Mouse (Mus musculus): ENCODE measurements around the gene Nfia. TPM values are rescaled to one million over a fixed set of nuclear protein-coding genes. Genes with fewer than 3 reads are reported as not detected.
A peak's percentile ranks its signal among the peaks of the same experiment; 100 is the strongest.

Gene Nfia
- polyA plus RNA-seq, 1 experiment from 2014 or later, result 26.6 TPM

DNA sequence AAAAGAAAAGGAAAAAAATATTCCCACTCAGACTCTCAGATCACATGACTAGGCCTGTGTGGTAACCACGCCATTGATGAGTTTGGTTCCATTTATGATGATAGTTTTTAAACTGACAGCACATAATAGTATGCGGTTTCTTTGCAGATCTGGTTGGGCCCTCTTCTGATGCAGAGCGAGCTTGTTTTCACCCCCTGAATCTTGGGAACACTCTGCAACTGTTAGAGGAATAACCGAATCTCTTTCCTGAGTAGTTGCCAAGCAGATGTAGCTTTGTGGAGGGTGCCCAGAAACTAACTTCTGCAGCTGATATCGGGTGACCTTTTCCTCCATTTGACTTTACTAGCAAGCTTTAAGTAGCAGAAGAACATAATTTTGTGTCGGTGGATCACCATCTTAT is 51.0 kb downstream of the Nfia start:
- Histone ChIP-seq H3K4me3 (ENCODE audit: low read depth, low read length) (no peak overlapping the region), H3K27me3 (ENCODE audit: control insufficient read depth, insufficient read depth, low read depth, low read length) (no peaks in the 10 kb centered on the region; the same call in 1 of the 2 replicates), H3K4me2 (ENCODE audit: low read length) (no peak overlapping the region), H3K9me3 (replicated peaks; ENCODE audit: control insufficient read depth, low read length, poor library complexity, severe bottlenecking) (no peaks in the 10 kb centered on the region), H3K36me3 (ENCODE audit: control insufficient read depth, insufficient read depth, low read length) (no peaks in the 10 kb centered on the region), H3K4me1 (ENCODE audit: control insufficient read depth, insufficient read depth, low read length) (peaks cover 13% of the 10 kb centered on the region), H3K9ac (ENCODE audit: low read depth, low read length) (no peak overlapping the region), H3K27ac (ENCODE audit: low read length) (no peak overlapping the region)
- ATAC-seq, result no peak
- 88% methylated on average over 6 of the region's 6 CpGs for WGBS

DNA sequence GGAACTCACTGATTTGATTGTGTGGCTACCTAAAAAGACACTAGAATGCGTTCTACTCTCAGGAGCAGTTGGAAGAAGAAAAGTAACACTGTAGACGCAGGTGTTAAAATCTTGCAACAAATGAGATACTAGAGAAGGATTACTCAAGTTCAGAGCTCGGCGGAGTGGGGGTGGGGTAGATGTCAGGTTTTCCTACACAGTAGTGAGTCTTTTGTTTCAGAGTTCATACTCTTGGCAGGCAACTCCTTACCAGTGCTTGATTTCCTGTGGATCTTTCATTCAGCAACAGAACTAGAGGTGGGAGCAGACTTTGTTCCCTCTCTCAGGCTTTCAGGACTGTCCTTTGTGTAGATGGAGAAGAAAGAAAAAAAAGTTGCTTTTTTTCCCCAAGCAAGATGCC is 51.9 kb downstream of the Nfia start:
- H3K27ac ChIP-seq (ENCODE audit: low read length), result no peak overlapping the region
- H3K9ac ChIP-seq (ENCODE audit: low read depth, low read length), result no peak overlapping the region
- no peak for ATAC-seq
- 38% methylated on average over 4 of the region's 4 CpGs for WGBS
- H3K36me3 ChIP-seq (ENCODE audit: control insufficient read depth, insufficient read depth, low read length), result no peaks in the 10 kb centered on the region
- H3K4me1 ChIP-seq (ENCODE audit: control insufficient read depth, insufficient read depth, low read length), result peaks cover 13% of the 10 kb centered on the region
- no peaks in the 10 kb centered on the region; the same call in 1 of the 2 replicates for H3K27me3 ChIP-seq (ENCODE audit: control insufficient read depth, insufficient read depth, low read depth, low read length)
- H3K4me2 ChIP-seq (ENCODE audit: low read length), result no peak overlapping the region
- no peak overlapping the region for H3K4me3 ChIP-seq (ENCODE audit: low read depth, low read length)
- H3K9me3 ChIP-seq (replicated peaks; ENCODE audit: control insufficient read depth, low read length, poor library complexity, severe bottlenecking), result no peaks in the 10 kb centered on the region

GRCm38 (mm10) chr4:97825432-97825831 is 52.9 kb downstream of the Nfia start:
- Histone ChIP-seq H3K4me3 (ENCODE audit: low read depth, low read length) (no peak overlapping the region), H3K36me3 (ENCODE audit: control insufficient read depth, insufficient read depth, low read length) (no peaks in the 10 kb centered on the region), H3K9me3 (replicated peaks; ENCODE audit: control insufficient read depth, low read length, poor library complexity, severe bottlenecking) (no peaks in the 10 kb centered on the region), H3K27me3 (ENCODE audit: control insufficient read depth, insufficient read depth, low read depth, low read length) (no peaks in the 10 kb centered on the region; the same call in 1 of the 2 replicates), H3K4me2 (ENCODE audit: low read length) (no peak overlapping the region), H3K27ac (ENCODE audit: low read length) (no peak overlapping the region), H3K4me1 (ENCODE audit: control insufficient read depth, insufficient read depth, low read length) (peaks cover 13% of the 10 kb centered on the region), H3K9ac (ENCODE audit: low read depth, low read length) (no peak overlapping the region)
- WGBS, result 15% methylated on average over 4 of the region's 4 CpGs
- ATAC-seq, result no peak

DNA sequence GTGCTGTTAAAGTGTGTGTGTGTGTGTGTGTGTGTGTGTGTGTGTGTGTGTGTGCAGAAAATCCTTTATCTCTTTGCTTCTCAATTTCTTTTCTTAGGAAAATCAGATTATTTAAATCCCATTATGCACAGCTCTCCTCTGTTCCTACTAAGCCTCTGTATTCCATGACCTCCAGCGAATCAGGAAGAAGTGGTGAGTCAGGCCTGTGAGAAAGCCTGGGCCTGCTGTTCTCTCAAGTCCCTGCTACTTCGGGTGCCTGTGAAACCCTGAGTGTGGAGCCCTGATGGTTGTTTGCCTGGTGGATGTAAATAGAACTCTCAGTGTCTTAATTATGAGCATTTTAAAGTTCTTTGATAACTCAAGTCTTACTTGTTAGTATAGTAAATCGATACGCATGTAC is 53.3 kb downstream of the Nfia start:
- H3K4me1 ChIP-seq (ENCODE audit: control insufficient read depth, insufficient read depth, low read length), result peaks cover 13% of the 10 kb centered on the region
- no peak overlapping the region for H3K27ac ChIP-seq (ENCODE audit: low read length)
- H3K36me3 ChIP-seq (ENCODE audit: control insufficient read depth, insufficient read depth, low read length), result no peaks in the 10 kb centered on the region
- ATAC-seq, result peak; percentile 82
- no peaks in the 10 kb centered on the region for H3K9me3 ChIP-seq (replicated peaks; ENCODE audit: control insufficient read depth, low read length, poor library complexity, severe bottlenecking)
- H3K9ac ChIP-seq (ENCODE audit: low read depth, low read length), result no peak overlapping the region
- no peak overlapping the region for H3K4me2 ChIP-seq (ENCODE audit: low read length)
- H3K27me3 ChIP-seq (ENCODE audit: control insufficient read depth, insufficient read depth, low read depth, low read length), result no peaks in the 10 kb centered on the region; the same call in 1 of the 2 replicates
- 42% methylated on average over 4 of the region's 4 CpGs for WGBS
- no peak overlapping the region for H3K4me3 ChIP-seq (ENCODE audit: low read depth, low read length)

- WGBS, result 42% methylated on average over 6 of the region's 6 CpGs
- no peak overlapping the region for H3K27ac ChIP-seq (ENCODE audit: low read length)
- H3K9me3 ChIP-seq (replicated peaks; ENCODE audit: control insufficient read depth, low read length, poor library complexity, severe bottlenecking), result no peaks in the 10 kb centered on the region
- no peaks in the 10 kb centered on the region; the same call in 1 of the 2 replicates for H3K27me3 ChIP-seq (ENCODE audit: control insufficient read depth, insufficient read depth, low read depth, low read length)
- H3K4me3 ChIP-seq (ENCODE audit: low read depth, low read length), result no peak overlapping the region
- 0 out of 2 replicates have a peak overlapping the region, but pooled peaks have one; percentile 3 for H3K9ac ChIP-seq (ENCODE audit: low read depth, low read length)
- H3K4me2 ChIP-seq (ENCODE audit: low read length), result no peak overlapping the region
- H3K36me3 ChIP-seq (ENCODE audit: control insufficient read depth, insufficient read depth, low read length), result no peaks in the 10 kb centered on the region
- peaks cover 13% of the 10 kb centered on the region for H3K4me1 ChIP-seq (ENCODE audit: control insufficient read depth, insufficient read depth, low read length)
- ATAC-seq, result no peak
These were observed 54.6 kb downstream of the Nfia start for GRCm38 (mm10) chr4:97827115-97827514.

GRCm38 (mm10) chr4:97828579-97828978 is 56.0 kb downstream of the Nfia start:
- no peak for ATAC-seq
- no peak overlapping the region for H3K4me2 ChIP-seq (ENCODE audit: low read length)
- H3K27me3 ChIP-seq (ENCODE audit: control insufficient read depth, insufficient read depth, low read depth, low read length), result no peaks in the 10 kb centered on the region; the same call in 1 of the 2 replicates
- no peaks in the 10 kb centered on the region for H3K36me3 ChIP-seq (ENCODE audit: control insufficient read depth, insufficient read depth, low read length)
- no peak overlapping the region for H3K9ac ChIP-seq (ENCODE audit: low read depth, low read length)
- no peak overlapping the region for H3K4me3 ChIP-seq (ENCODE audit: low read depth, low read length)
- H3K4me1 ChIP-seq (ENCODE audit: control insufficient read depth, insufficient read depth, low read length), result peaks cover 13% of the 10 kb centered on the region
- no peak overlapping the region for H3K27ac ChIP-seq (ENCODE audit: low read length)
- no peaks in the 10 kb centered on the region for H3K9me3 ChIP-seq (replicated peaks; ENCODE audit: control insufficient read depth, low read length, poor library complexity, severe bottlenecking)
- WGBS, result 29% methylated on average over 1 of the region's 1 CpGs

DNA sequence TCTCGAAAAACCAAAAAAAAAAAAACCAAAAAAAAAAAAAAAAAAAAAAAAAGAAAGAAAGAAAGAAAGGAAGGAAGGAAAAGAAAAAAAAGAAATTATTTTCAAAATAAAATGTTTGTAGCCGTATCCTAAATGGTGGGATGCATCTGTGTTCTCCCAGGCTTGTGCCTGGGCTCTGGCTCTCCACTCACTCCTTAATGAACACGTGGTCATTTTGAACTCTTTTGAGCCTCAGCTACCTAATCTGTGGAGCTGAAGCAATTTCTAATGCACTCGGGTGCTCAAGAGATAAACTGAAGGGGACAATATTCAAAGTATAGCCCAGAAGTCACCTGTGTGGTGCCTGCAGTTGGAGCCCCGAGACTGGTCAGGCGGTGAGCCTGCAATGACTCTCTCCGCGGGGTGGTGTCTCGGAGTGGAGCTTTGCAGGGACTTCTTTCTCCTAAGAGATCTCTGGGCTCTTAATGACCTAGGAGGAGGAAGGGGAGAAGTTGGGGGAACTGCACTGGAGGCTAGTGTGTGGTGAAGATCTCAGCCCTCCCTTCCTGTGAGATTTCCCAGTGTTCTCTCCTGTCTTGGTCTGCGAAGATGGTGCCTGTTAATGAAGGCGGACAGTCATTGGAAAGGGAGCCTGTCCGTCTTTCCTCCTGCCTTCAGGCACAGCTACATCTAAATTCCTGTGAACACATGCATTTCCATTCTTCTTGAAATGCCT is 57.0 kb downstream of the Nfia start:
- no peaks in the 10 kb centered on the region for H3K36me3 ChIP-seq (ENCODE audit: control insufficient read depth, insufficient read depth, low read length)
- no peak overlapping the region for H3K27ac ChIP-seq (ENCODE audit: low read length)
- H3K4me2 ChIP-seq (ENCODE audit: low read length), result no peak overlapping the region
- no peaks in the 10 kb centered on the region; the same call in 1 of the 2 replicates for H3K27me3 ChIP-seq (ENCODE audit: control insufficient read depth, insufficient read depth, low read depth, low read length)
- H3K4me3 ChIP-seq (ENCODE audit: low read depth, low read length), result no peak overlapping the region
- H3K9me3 ChIP-seq (replicated peaks; ENCODE audit: control insufficient read depth, low read length, poor library complexity, severe bottlenecking), result no peaks in the 10 kb centered on the region
- no peak for ATAC-seq
- no peak overlapping the region for H3K9ac ChIP-seq (ENCODE audit: low read depth, low read length)
- H3K4me1 ChIP-seq (ENCODE audit: control insufficient read depth, insufficient read depth, low read length), result peaks cover 13% of the 10 kb centered on the region
- 79% methylated on average over 11 of the region's 12 CpGs for WGBS

GRCm38 (mm10) chr4:97830051-97830853 is 57.7 kb downstream of the Nfia start:
- Histone ChIP-seq H3K27ac (ENCODE audit: low read length) (no peak overlapping the region), H3K4me3 (ENCODE audit: low read depth, low read length) (no peak overlapping the region), H3K4me2 (ENCODE audit: low read length) (no peak overlapping the region), H3K9me3 (replicated peaks; ENCODE audit: control insufficient read depth, low read length, poor library complexity, severe bottlenecking) (no peaks in the 10 kb centered on the region), H3K4me1 (ENCODE audit: control insufficient read depth, insufficient read depth, low read length) (peaks cover 11% of the 10 kb centered on the region), H3K36me3 (ENCODE audit: control insufficient read depth, insufficient read depth, low read length) (no peaks in the 10 kb centered on the region), H3K27me3 (ENCODE audit: control insufficient read depth, insufficient read depth, low read depth, low read length) (no peaks in the 10 kb centered on the region; the same call in 1 of the 2 replicates), H3K9ac (ENCODE audit: low read depth, low read length) (no peak overlapping the region)
- no peak for ATAC-seq
- 58% methylated on average over 6 of the region's 6 CpGs for WGBS

Data from midbrain, embryonic 16.5 days (tissue).